Mouse (Mus musculus): Measurements from ENCODE around the gene Ralgps2.

- TF ChIP-seq MAFK (IDR thresholded peaks at IDR 0.05; ENCODE audit: insufficient read depth, low read depth, low read length) (no peak), CHD2 (IDR thresholded peaks at IDR 0.05; ENCODE audit: low read depth, low read length) (no peak), ZNF384 (IDR thresholded peaks at IDR 0.05; ENCODE audit: low read depth, low read length) (no peak)
Measured at GRCm38 (mm10) chr1:156775190-156775589, 164.2 kb downstream of the Ralgps2 start.

All from ES-E14 (cell line).